Mouse (Mus musculus): ENCODE results near the gene Olfr971.
"Not testable (repeated sequence)": the region's sequence is repeated elsewhere in the genome, so short reads cannot be mapped to it uniquely, and the experiment has no call there.

Gene Olfr971

DNA sequence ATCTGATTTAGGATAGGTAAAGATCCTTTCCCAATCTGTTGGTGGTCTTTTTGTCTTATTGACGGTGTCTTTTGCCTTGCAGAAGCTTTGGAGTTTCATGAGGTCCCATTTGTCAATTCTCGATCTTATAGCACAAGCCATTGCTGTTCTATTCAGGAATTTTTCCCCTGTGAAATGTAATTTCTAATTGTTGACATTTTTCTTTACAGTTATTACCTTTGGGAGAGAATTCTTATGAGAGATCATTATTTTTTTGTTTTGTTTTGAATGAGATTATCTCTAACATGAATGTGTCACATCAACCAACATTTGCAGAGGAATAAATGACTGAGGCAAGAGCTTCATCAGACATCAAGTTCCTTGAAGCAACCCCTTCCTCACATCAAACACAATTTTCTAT is at the start of gene Olfr971:
Gene Olfr971 (plus strand): TSS at position 301 of the 400 bp plus-strand sequence.
- not testable (repeated sequence) for DNase-seq (ENCODE audit: low read depth, low spot score)

DNA sequence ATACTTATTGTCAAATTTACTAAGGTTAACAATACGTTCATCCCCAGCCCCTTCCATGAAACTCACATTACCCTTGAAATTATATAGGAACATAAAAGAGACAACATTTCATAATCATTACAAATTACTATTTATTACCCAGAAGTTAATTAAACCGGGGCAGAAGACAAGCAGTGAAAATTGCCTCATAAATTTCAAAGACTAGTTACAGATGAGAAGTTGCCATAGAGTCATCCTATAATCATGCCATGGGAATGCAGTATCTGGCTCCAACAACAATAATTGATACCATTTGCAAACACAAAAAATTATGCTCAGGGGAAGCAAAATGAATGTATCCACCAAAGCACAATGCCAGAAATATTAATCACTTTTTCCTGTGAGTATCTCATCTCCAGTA is 46.1 kb upstream of the Olfr971 start, which contains the start of gene Olfr969:
Gene Olfr969 (plus strand): TSS at position 388 of the 400 bp plus-strand sequence.
- no peak for DNase-seq (ENCODE audit: low read depth, low spot score)

GRCm38 (mm10) chr9:39808560-39808959 is 28.1 kb upstream of the Olfr971 start, which contains the start of gene Olfr970:
Olfr970 (plus strand) TSS chr9:39808860.
- DNase-seq (ENCODE audit: low read depth, low spot score), result no peak

DNA sequence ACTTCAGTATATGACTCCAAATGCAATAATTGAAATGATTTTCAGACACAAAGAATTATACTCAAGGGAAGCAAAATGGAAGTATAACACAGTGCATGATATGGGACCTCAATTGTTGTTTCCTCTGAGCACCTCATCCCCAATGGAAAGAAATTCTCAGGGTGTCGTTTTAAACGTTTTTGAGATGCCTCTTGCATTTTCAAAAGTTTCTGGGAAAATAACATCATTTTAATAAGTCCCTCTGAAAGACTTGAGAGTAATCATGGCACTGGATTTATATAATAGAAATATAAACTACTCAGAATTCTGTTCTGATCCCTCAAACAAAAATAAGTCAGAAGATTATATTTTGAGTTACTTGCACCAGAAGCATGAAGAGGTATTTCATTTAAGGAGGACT is 29.4 kb downstream of the Olfr971 start, which contains the start of gene Olfr972:
Gene Olfr972 (plus strand): TSS at position 301 of the 400 bp plus-strand sequence.
- no peak for DNase-seq (ENCODE audit: low read depth, low spot score)

DNA sequence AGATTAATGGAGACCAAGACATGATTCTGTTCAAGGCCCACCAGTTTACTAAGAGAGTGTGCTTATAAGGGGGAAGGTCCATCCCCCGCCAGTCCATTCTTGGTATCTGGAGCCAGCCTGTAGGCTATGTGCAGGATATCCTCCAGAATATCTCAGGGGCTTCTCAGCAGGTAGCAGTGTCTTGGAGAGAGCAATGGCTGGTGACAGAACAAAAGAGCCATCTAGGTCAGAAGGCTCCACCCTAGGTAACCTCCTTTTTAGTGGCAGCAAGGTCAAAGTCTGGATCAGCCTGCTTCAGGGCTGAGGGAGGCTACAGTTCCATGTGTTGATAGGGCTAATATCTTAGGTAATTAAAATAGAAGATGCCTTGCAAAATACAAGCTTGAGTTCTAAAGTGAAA is 35.3 kb downstream of the Olfr971 start:
- peak; percentile 34 for DNase-seq (ENCODE audit: low read depth, low spot score)

GRCm38 (mm10) chr9:39877541-39878396 is 41.1 kb downstream of the Olfr971 start:
- DNase-seq (ENCODE audit: low read depth, low spot score), result not testable (repeated sequence)
